ENCODE assay signal across 28 mouse cellular contexts in the genomic region with DNA sequence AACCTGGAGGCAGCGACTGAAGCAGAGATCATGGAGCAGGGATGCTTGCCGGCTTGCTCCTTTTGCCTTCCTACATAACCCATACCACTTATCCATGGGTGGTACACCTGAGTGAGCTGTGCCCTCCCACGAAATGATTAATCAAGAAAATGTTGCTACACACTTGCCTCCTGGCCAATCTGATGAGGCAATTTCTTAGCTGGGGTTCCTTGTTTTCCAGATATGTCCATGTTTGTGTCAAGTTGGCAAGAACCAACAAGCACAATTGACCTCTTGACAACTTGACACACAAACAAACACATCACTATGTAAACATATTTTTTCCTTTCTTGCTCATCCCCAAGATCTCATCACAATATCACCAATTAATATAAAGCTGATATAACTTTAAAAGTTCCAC. TPM values are rescaled to one million over a fixed set of nuclear protein-coding genes. Genes with fewer than 3 reads are reported as not detected.
A peak's percentile ranks its signal among the peaks of the same experiment; 100 is the strongest.
DNase-seq lines count a peak whose midpoint lies in the region; TF ChIP-seq lines count a peak whose summit lies in the region.
"Had no signal": no experiment of that assay in that cellular context is flagged by ENCODE, and none has a peak within 500 bp of the region (broad histone marks: within the 10 kb centered on the region; RNA-seq: fewer than 3 reads in every experiment).

No protein-coding gene starts in this region.

- peak overlapping the region; percentile 47 for H3K27ac ChIP-seq in liver, adult 2 months (replicated peaks; ENCODE audit: insufficient read depth, low read depth, low read length)
- H3K27ac ChIP-seq in brown adipose tissue, adult 24 weeks (replicated peaks; ENCODE audit: low read depth, low read length): 0 out of 2 replicates have a peak overlapping the region, but pooled peaks have one; percentile 2

- H3K4me3 ChIP-seq in liver, adult 2 months (ENCODE audit: insufficient read depth, low read depth, low read length): no peak overlapping the region
- no peak overlapping the region for H3K4me3 ChIP-seq in brown adipose tissue, adult 24 weeks (ENCODE audit: insufficient read depth, low read depth, low read length)

- no peaks in the 10 kb centered on the region for H3K36me3 ChIP-seq in liver, adult 2 months (ENCODE audit: control insufficient read depth, insufficient read depth, low read length)
- H3K36me3 ChIP-seq: G1E had no signal

- DNase-seq in adrenal gland, adult 2 months: peak; percentile 20
- DNase-seq in adrenal gland, postnatal 14 days: no peak
- DNase-seq in liver, adult 2 months (ENCODE audit: extremely low read depth, low read depth, low spot score): peak; percentile 90
- no peak for DNase-seq in liver
- DNase-seq in adipocyte (ENCODE audit: low spot score): peak; percentile 29
- DNase-seq in frontal cortex, postnatal 25 days (ENCODE audit: low spot score in 2 of 2): no peak
- DNase-seq in kidney, postnatal 10 days: no peak
- DNase-seq: adrenal gland, adult 8-10 months; adrenal gland, postnatal 10 days; adrenal gland, postnatal 25 days; adrenal gland, postnatal 36 days; B cell, adult 2 months; cerebellum, adult 11 months; cerebellum, adult 11-12 months; cerebellum, adult 18-20 months; cerebellum, adult 2 months; cerebellum, adult 8-10 months; cerebellum, adult 9-10 months had no signal

- H3K4me1 ChIP-seq in liver, adult 2 months (ENCODE audit: control insufficient read depth, insufficient read depth, low read length): peaks cover 25% of the 10 kb centered on the region
- H3K4me1 ChIP-seq in brown adipose tissue, adult 24 weeks (ENCODE audit: control insufficient read depth, insufficient read depth, insufficient read length, low read length): 0 out of 2 replicates have a peak, but pooled peaks cover 3% of the 10 kb centered on the region

- TF ChIP-seq POLR2A in liver, adult 2 months (IDR thresholded peaks at IDR 0.05; ENCODE audit: extremely low read depth, insufficient read depth, low read length): no peak

- no peaks in the 10 kb centered on the region for H3K79me2 ChIP-seq in liver, adult 2 months (ENCODE audit: control insufficient read depth, insufficient read depth, low read length)

- no peak overlapping the region for H3K9ac ChIP-seq in liver, adult 2 months (ENCODE audit: low read depth, low read length)

- WGBS in liver, adult 2 months: 27% methylated on average over 3 of the region's 3 CpGs

- H3K27me3 ChIP-seq in liver, adult 2 months (ENCODE audit: control insufficient read depth, insufficient read depth, low read length): no peaks in the 10 kb centered on the region

- no peak for TF ChIP-seq CTCF in liver, adult 2 months (IDR thresholded peaks at IDR 0.05; ENCODE audit: low read depth, low read length)

RNA-seq across cellular contexts. Expression of a gene that starts 2.7 kb away (rescaled TPM):
- total RNA-seq in adrenal gland, adult 2 months (2021): 1 to 10 TPM; 1.7 to 3.0 TPM
- polyA plus RNA-seq in adrenal gland, adult 2 months (2012; rRNA removed): 0.18 and 0.19 TPM in 2 replicates
- 10.6 and 12.0 TPM in 2 replicates for total RNA-seq in adrenal gland, postnatal 14 days (2021)
- 106 and 193 TPM in 2 replicates for total RNA-seq in liver, adult 2 months (2014; rRNA removed)
- 85.1 and 113 TPM in 2 replicates for polyA plus RNA-seq in liver, adult 2 months (2012; rRNA removed)
- not detected in 2 replicates for polyA plus RNA-seq in brown adipose tissue, adult 24 weeks (2012; ENCODE audit: insufficient read depth, insufficient read length, missing spikeins)
- total RNA-seq: CH12.LX, ES-E14, MEL had no signal
- polyA plus RNA-seq: activated CD4-positive, CD25-positive, alpha-beta regulatory T cell, adult 4 months; brain, embryonic 14.5 days; C2C12; CD4-positive, CD25-positive, alpha-beta regulatory T cell, adult 4 months; G1E; Patski had no signal

RNA-seq across cellular contexts. Expression of a gene that starts 14.1 kb away (rescaled TPM):
- total RNA-seq in adrenal gland, adult 2 months (2021): 10 to 100 TPM; 13.5 to 14.5 TPM
- polyA plus RNA-seq in adrenal gland, adult 2 months (2012; rRNA removed): 2.3 and 2.9 TPM in 2 replicates
- total RNA-seq in adrenal gland, postnatal 14 days (2021): 15.2 and 15.8 TPM in 2 replicates
- 4.8 TPM in 2 replicates for total RNA-seq in liver, adult 2 months (2014; rRNA removed)
- 2.9 and 3.9 TPM in 2 replicates for polyA plus RNA-seq in liver, adult 2 months (2012; rRNA removed)
- 20.4 and 24.7 TPM in 2 replicates for polyA plus RNA-seq in brown adipose tissue, adult 24 weeks (2012; ENCODE audit: insufficient read depth, insufficient read length, missing spikeins)

RNA-seq across cellular contexts. Expression of a gene that starts 31.6 kb away (rescaled TPM):
- total RNA-seq in adrenal gland, adult 2 months (2021): 10 to 100 TPM; 89.0 to 94.8 TPM
- polyA plus RNA-seq in adrenal gland, adult 2 months (2012; rRNA removed): 11.3 and 14.3 TPM in 2 replicates
- total RNA-seq in adrenal gland, postnatal 14 days (2021): 58.7 and 68.2 TPM in 2 replicates
- total RNA-seq in liver, adult 2 months (2014; rRNA removed): 57.8 and 67.9 TPM in 2 replicates
- polyA plus RNA-seq in liver, adult 2 months (2012; rRNA removed): 19.3 and 29.3 TPM in 2 replicates
- polyA plus RNA-seq in brown adipose tissue, adult 24 weeks (2012; ENCODE audit: insufficient read depth, insufficient read length, missing spikeins): 10.1 and 13.3 TPM in 2 replicates
- polyA plus RNA-seq: G1E had no signal

Comparison
In these comparisons a context has a peak if more than half of its experiments do, and no peak if none do; other contexts are left out.
1. DNase-seq: peak in adrenal gland, adult 2 months (single experiment), liver, adult 2 months (single experiment) and adipocyte (single experiment); none in adrenal gland, postnatal 14 days (single experiment), liver (single experiment), frontal cortex, postnatal 25 days (0 of 2) and kidney, postnatal 10 days (single experiment).